Comparison of ENCODE assay signal across 8 mouse cellular contexts in genomic region chr10:58382621-58383101, GRCm38 (mm10). TPM values are rescaled to one million over a fixed set of nuclear protein-coding genes. Genes with fewer than 3 reads are reported as not detected.
A peak's percentile ranks its signal among the peaks of the same experiment; 100 is the strongest.
DNase-seq lines count a peak whose midpoint lies in the region; ATAC-seq and TF ChIP-seq lines count a peak whose summit lies in the region.

No protein-coding gene starts in this region.

- 0 out of 2 replicates have a peak, but pooled peaks have one; percentile 40 for ATAC-seq in forebrain, postnatal 0 days
- ATAC-seq in megakaryocyte progenitor cell, adult 5-6 weeks (replicated peaks; ENCODE audit: poor library complexity), result peak; percentile 21; the same call in 1 of the 2 replicates

- H3K4me3 ChIP-seq in forebrain, postnatal 0 days (ENCODE audit: low read depth, low read length), result no peak overlapping the region

- H3K9ac ChIP-seq in forebrain, postnatal 0 days, result no peak overlapping the region

- no peak overlapping the region; the same call in 1 of the 2 replicates for H3K4me2 ChIP-seq in forebrain, postnatal 0 days (ENCODE audit: low read depth)

- intact Hi-C loops in left cerebral cortex, postnatal 14 days (cut with DNase I), result no loop called here

- H3K4me1 ChIP-seq in forebrain, postnatal 0 days (ENCODE audit: insufficient read depth), result peaks cover 22% of the 10 kb centered on the region

- TF ChIP-seq CTCF in forebrain, postnatal 0 days (IDR thresholded peaks at IDR 0.05; ENCODE audit: low read depth), result no peak

- no peaks in the 10 kb centered on the region for H3K9me3 ChIP-seq in forebrain, postnatal 0 days (ENCODE audit: low read length)

- H3K27me3 ChIP-seq in forebrain, postnatal 0 days (ENCODE audit: insufficient read depth, low read length), result no peaks in the 10 kb centered on the region

- H3K36me3 ChIP-seq in forebrain, postnatal 0 days (ENCODE audit: insufficient read depth), result no peaks in the 10 kb centered on the region

- peak; percentile 68 for DNase-seq in embryo, embryonic 10 days (ENCODE audit: low spot score)
- no peak for DNase-seq in embryo, embryonic 9.5 days (ENCODE audit: extremely low spot score)
- peak; percentile 51 for DNase-seq in A20 (ENCODE audit: low read depth, low spot score)
- peak; percentile 14 for DNase-seq in forebrain, postnatal 0 days
- DNase-seq in urinary bladder, postnatal 36 days (ENCODE audit: low spot score in 2 of 2), result no peak
- DNase-seq in frontal cortex, postnatal 10 days (ENCODE audit: low spot score in 2 of 2), result no peak
- DNase-seq in left cerebral cortex, postnatal 14 days (ENCODE audit: low spot score in 2 of 2), result no peak

- peak overlapping the region; percentile 51 for H3K27ac ChIP-seq in forebrain, postnatal 0 days (ENCODE audit: low read depth, low read length)

- 4% methylated on average over 3 of the region's 3 CpGs for WGBS in forebrain, postnatal 0 days

RNA-seq across cellular contexts. Expression of gene Lims1, which starts 59.4 kb away (rescaled TPM):
- total RNA-seq in forebrain, postnatal 0 days (2014; rRNA removed), result 38.5 and 43.6 TPM in 2 replicates
- 39.1 and 51.7 TPM in 2 replicates for polyA plus RNA-seq in forebrain, postnatal 0 days (2015; fragmentation: Nextera tagmentation; extraction: Ambion mirVana)
- total RNA-seq in megakaryocyte progenitor cell, adult 5-6 weeks (2015), result 107 and 116 TPM in 2 replicates
- total RNA-seq in megakaryocyte progenitor cell, adult 5-6 weeks (2017), result 68.9 and 71.3 TPM in 2 replicates
- 10 to 100 TPM; 28.9 to 29.5 TPM for total RNA-seq in left cerebral cortex, postnatal 14 days (2021)

Comparison
In these comparisons a context has a peak if more than half of its experiments do, and no peak if none do; other contexts are left out.
1. DNase-seq: peak in embryo, embryonic 10 days (single experiment), A20 (single experiment) and forebrain, postnatal 0 days (single experiment); none in embryo, embryonic 9.5 days (single experiment), urinary bladder, postnatal 36 days (0 of 2), frontal cortex, postnatal 10 days (0 of 2) and left cerebral cortex, postnatal 14 days (0 of 2).